Mouse (Mus musculus): Measurements from ENCODE around the gene Asic3. TPM values are rescaled to one million over a fixed set of nuclear protein-coding genes. Genes with fewer than 3 reads are reported as not detected.

Gene Asic3
- polyA plus RNA-seq, 1 experiment from 2014 or later = 0.14 TPM

DNA sequence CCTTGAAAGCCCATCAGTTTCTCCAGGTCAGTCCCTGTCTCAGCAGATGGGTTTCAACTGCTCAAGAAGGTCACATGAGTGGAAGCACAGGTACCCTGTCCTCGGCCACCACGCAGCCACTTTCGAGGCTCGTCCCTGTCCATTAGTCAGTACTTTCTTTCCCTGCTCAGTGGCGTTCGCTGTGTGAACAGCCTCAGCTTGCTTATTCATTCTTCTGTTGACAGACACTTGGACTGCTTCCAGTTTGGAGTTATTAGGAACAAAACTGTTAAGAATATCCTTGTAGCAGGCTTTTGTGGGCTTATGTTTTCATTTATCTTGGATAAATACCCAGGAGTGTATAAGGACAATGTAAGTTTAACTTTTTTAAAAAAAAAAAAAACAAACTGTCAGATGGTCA is 39.0 kb upstream of the Asic3 start:
- H3K36me3 ChIP-seq (ENCODE audit: control insufficient read depth, insufficient read depth) = no peaks in the 10 kb centered on the region
- ATAC-seq = peak; percentile 56

DNA sequence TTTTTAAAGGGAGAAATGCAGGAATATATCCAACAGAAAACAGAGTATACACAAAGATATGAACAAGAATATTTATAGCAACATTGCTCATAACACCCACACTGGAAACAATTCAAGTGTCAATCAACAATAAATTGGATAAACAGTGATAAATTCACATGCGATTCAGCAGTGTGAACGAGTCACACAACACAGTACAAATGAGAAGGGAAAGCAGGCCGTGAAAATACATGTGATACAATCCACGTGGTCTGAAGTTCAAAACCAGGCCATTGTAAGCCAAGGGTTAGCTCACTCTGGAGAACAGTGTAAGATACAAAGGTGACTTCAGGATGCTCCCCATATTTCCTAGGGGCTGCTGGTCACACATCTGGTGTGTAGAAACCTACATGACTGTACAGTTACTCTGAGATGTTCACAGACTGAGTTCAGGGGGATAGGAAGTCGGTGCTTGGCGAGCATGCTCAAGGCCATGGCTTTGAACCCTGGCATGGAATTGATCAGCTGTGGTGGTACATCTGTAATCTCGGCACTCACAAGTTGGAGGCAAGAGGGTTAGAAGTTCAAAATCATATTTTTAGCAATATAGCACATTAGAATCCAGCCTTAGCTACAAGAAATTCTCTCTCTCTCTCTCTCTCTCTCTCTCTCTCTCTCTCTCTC is 38.4 kb upstream of the Asic3 start:
- Histone ChIP-seq H3K27ac (ENCODE audit: low read length) (no peak overlapping the region), H3K9ac (replicated peaks; ENCODE audit: low read depth, low read length) (no peak overlapping the region), H3K27me3 (replicated peaks; ENCODE audit: control insufficient read depth, insufficient read depth, low read length) (no peaks in the 10 kb centered on the region), H3K4me2 (ENCODE audit: low read length) (no peak overlapping the region), H3K4me1 (replicated peaks; ENCODE audit: control insufficient read depth, insufficient read depth, low read length) (peaks cover 11% of the 10 kb centered on the region), H3K36me3 (ENCODE audit: control insufficient read depth, insufficient read depth) (no peaks in the 10 kb centered on the region), H3K4me3 (replicated peaks; ENCODE audit: low read length) (no peak overlapping the region), H3K9me3 (ENCODE audit: control insufficient read depth, low read length) (no peaks in the 10 kb centered on the region)
- ATAC-seq = 0 out of 2 replicates have a peak, but pooled peaks have one; percentile 24
- 54% methylated on average over 7 of the region's 7 CpGs for WGBS

More for the DNA sequence above, 39.0 kb upstream of the Asic3 start:
- Histone ChIP-seq H3K4me2 (ENCODE audit: low read length) (no peak overlapping the region), H3K4me1 (replicated peaks; ENCODE audit: control insufficient read depth, insufficient read depth, low read length) (peaks cover 11% of the 10 kb centered on the region), H3K27ac (ENCODE audit: low read length) (no peak overlapping the region), H3K27me3 (replicated peaks; ENCODE audit: control insufficient read depth, insufficient read depth, low read length) (no peaks in the 10 kb centered on the region), H3K9me3 (ENCODE audit: control insufficient read depth, low read length) (no peaks in the 10 kb centered on the region), H3K4me3 (replicated peaks; ENCODE audit: low read length) (no peak overlapping the region), H3K9ac (replicated peaks; ENCODE audit: low read depth, low read length) (no peak overlapping the region)
- 13% methylated on average over 6 of the region's 6 CpGs for WGBS

DNA sequence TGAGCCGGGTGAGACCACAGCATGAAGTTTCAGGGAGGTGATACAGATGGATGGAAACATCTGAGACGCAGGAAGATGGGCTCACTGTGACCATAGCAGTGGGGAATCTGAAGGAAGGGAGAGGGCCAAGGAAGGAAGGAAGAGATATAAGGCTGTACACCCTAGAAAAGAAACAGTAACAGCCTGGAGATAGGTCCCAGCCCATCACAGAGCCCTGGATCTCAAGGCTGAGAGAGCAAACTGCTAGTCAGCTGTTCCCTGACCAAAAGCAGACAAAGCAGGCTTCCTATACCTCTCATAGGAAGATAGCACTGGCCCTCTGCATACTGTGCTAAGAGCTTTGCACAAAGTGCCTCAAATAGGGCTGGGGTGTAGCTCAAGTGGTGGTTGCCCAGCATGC is 34.5 kb upstream of the Asic3 start:
- Histone ChIP-seq H3K36me3 (ENCODE audit: control insufficient read depth, insufficient read depth) (no peaks in the 10 kb centered on the region), H3K4me3 (replicated peaks; ENCODE audit: low read length) (no peak overlapping the region), H3K27ac (ENCODE audit: low read length) (no peak overlapping the region), H3K9ac (replicated peaks; ENCODE audit: low read depth, low read length) (no peak overlapping the region), H3K27me3 (replicated peaks; ENCODE audit: control insufficient read depth, insufficient read depth, low read length) (no peaks in the 10 kb centered on the region), H3K4me2 (ENCODE audit: low read length) (no peak overlapping the region), H3K4me1 (replicated peaks; ENCODE audit: control insufficient read depth, insufficient read depth, low read length) (peaks cover 18% of the 10 kb centered on the region), H3K9me3 (ENCODE audit: control insufficient read depth, low read length) (no peaks in the 10 kb centered on the region)
- whole genome bisulfite sequencing = 68% methylated on average over 2 of the region's 2 CpGs
- no peak for ATAC-seq

DNA sequence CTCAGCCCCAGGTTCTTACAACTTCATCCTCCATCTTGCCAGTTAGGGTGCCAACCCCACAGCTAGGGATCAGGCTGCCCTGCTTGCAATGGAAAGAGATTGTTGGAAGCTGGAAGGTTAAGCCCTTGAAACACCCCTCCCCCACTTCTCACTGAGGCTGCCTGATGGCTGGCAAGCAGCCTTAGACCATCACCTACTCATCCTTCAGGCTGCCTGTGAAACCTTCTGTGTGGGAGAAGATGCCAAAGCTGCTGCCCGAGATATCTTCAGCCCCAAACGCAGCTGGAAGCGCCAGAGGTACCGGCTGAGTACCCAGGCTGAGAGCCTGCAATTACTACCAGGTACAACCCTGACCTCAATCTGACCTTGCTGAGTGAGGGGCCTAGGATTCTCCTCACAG is 33.7 kb upstream of the Asic3 start:
- H3K27me3 ChIP-seq (replicated peaks; ENCODE audit: control insufficient read depth, insufficient read depth, low read length) = no peaks in the 10 kb centered on the region
- H3K9me3 ChIP-seq (ENCODE audit: control insufficient read depth, low read length) = no peaks in the 10 kb centered on the region
- no peak for ATAC-seq

DNA sequence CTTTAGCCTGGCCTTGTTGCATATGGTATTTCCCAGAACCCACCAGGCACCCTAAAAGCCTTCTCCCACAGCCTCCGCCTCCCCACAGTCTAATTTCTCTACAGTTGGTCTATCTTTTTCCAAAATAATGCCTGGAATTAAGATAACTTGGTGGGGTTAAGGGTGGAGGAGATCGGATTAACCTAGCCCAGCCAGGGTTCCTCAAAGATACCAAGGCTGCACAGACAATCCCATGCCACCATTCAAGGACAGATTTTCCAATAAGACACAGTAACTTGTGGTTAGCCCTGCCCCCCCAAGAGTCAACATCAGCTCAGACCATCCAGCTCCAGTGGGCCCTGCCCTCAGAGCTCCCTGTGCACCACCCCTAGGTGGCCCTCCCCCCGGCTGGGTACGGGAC is 32.7 kb upstream of the Asic3 start:
- H3K36me3 ChIP-seq (ENCODE audit: control insufficient read depth, insufficient read depth) = no peaks in the 10 kb centered on the region
- peaks cover 17% of the 10 kb centered on the region for H3K4me1 ChIP-seq (replicated peaks; ENCODE audit: control insufficient read depth, insufficient read depth, low read length)
- H3K9ac ChIP-seq (replicated peaks; ENCODE audit: low read depth, low read length) = no peak overlapping the region
- H3K4me3 ChIP-seq (replicated peaks; ENCODE audit: low read length) = no peak overlapping the region
- ATAC-seq = no peak
- H3K4me2 ChIP-seq (ENCODE audit: low read length) = no peak overlapping the region
- H3K27ac ChIP-seq (ENCODE audit: low read length) = no peak overlapping the region
- H3K27me3 ChIP-seq (replicated peaks; ENCODE audit: control insufficient read depth, insufficient read depth, low read length) = peaks cover 3% of the 10 kb centered on the region
- 92% methylated on average over 4 of the region's 4 CpGs for WGBS
- no peaks in the 10 kb centered on the region for H3K9me3 ChIP-seq (ENCODE audit: control insufficient read depth, low read length)

More for the DNA sequence above, 33.7 kb upstream of the Asic3 start:
- 78% methylated on average over 4 of the region's 4 CpGs for WGBS
- Histone ChIP-seq H3K4me1 (replicated peaks; ENCODE audit: control insufficient read depth, insufficient read depth, low read length) (peaks cover 20% of the 10 kb centered on the region), H3K4me2 (ENCODE audit: low read length) (no peak overlapping the region), H3K27ac (ENCODE audit: low read length) (no peak overlapping the region), H3K9ac (replicated peaks; ENCODE audit: low read depth, low read length) (no peak overlapping the region), H3K4me3 (replicated peaks; ENCODE audit: low read length) (no peak overlapping the region), H3K36me3 (ENCODE audit: control insufficient read depth, insufficient read depth) (no peaks in the 10 kb centered on the region)

GRCm38 (mm10) chr5:24381486-24381885 is 31.7 kb upstream of the Asic3 start:
- ATAC-seq = no peak
- H3K36me3 ChIP-seq (ENCODE audit: control insufficient read depth, insufficient read depth) = no peaks in the 10 kb centered on the region
- H3K4me1 ChIP-seq (replicated peaks; ENCODE audit: control insufficient read depth, insufficient read depth, low read length) = peaks cover 17% of the 10 kb centered on the region
- no peak overlapping the region for H3K4me2 ChIP-seq (ENCODE audit: low read length)
- peaks cover 10% of the 10 kb centered on the region for H3K27me3 ChIP-seq (replicated peaks; ENCODE audit: control insufficient read depth, insufficient read depth, low read length)
- H3K9me3 ChIP-seq (ENCODE audit: control insufficient read depth, low read length) = no peaks in the 10 kb centered on the region
- 87% methylated on average over 6 of the region's 6 CpGs for WGBS
- H3K9ac ChIP-seq (replicated peaks; ENCODE audit: low read depth, low read length) = no peak overlapping the region
- no peak overlapping the region for H3K27ac ChIP-seq (ENCODE audit: low read length)
- H3K4me3 ChIP-seq (replicated peaks; ENCODE audit: low read length) = no peak overlapping the region

GRCm38 (mm10) chr5:24381988-24382387 is 31.2 kb upstream of the Asic3 start:
- H3K4me3 ChIP-seq (replicated peaks; ENCODE audit: low read length) = no peak overlapping the region

GRCm38 (mm10) chr5:24383026-24383859 is 29.9 kb upstream of the Asic3 start:
- WGBS = under 1% methylated on average over 34 of the region's 34 CpGs
- Histone ChIP-seq H3K4me2 (ENCODE audit: low read length) (peak overlapping the region; percentile 79), H3K9me3 (ENCODE audit: control insufficient read depth, low read length) (no peaks in the 10 kb centered on the region), H3K27me3 (replicated peaks; ENCODE audit: control insufficient read depth, insufficient read depth, low read length) (peaks cover 25% of the 10 kb centered on the region), H3K4me3 (replicated peaks; ENCODE audit: low read length) (peak overlapping the region; percentile 66), H3K9ac (replicated peaks; ENCODE audit: low read depth, low read length) (peak overlapping the region; percentile 75), H3K4me1 (replicated peaks; ENCODE audit: control insufficient read depth, insufficient read depth, low read length) (peaks cover 31% of the 10 kb centered on the region), H3K27ac (ENCODE audit: low read length) (peak overlapping the region; percentile 53), H3K36me3 (ENCODE audit: control insufficient read depth, insufficient read depth) (no peaks in the 10 kb centered on the region)
- peak; percentile 80 for ATAC-seq

More at GRCm38 (mm10) chr5:24381988-24382387, 31.2 kb upstream of the Asic3 start:
- H3K9me3 ChIP-seq (ENCODE audit: control insufficient read depth, low read length) = no peaks in the 10 kb centered on the region
- ATAC-seq = no peak
- peaks cover 15% of the 10 kb centered on the region for H3K27me3 ChIP-seq (replicated peaks; ENCODE audit: control insufficient read depth, insufficient read depth, low read length)
- WGBS = 52% methylated on average over 2 of the region's 2 CpGs
- no peak overlapping the region for H3K27ac ChIP-seq (ENCODE audit: low read length)
- no peak overlapping the region for H3K9ac ChIP-seq (replicated peaks; ENCODE audit: low read depth, low read length)
- H3K4me2 ChIP-seq (ENCODE audit: low read length) = no peak overlapping the region
- H3K4me1 ChIP-seq (replicated peaks; ENCODE audit: control insufficient read depth, insufficient read depth, low read length) = peaks cover 19% of the 10 kb centered on the region
- no peaks in the 10 kb centered on the region for H3K36me3 ChIP-seq (ENCODE audit: control insufficient read depth, insufficient read depth)

DNA sequence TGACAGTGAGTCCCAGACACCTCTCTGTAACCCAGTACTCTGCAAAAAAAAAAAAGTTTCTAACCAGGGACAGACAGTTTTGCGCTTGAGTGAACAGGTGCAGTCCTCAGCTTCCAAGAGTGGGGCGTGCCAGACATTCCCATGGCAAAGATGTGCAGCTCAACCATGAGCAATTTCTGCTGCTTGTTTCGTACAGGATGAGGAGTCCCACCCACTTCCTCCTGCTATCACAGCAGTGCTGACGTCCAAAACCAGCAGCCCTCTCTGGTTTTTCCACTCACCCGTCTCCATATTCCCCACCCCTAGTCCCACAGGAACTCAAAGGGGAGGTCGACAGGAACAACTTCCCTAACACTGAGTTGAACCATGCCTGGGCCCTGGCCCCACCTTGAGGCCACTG is 28.8 kb upstream of the Asic3 start:
- Histone ChIP-seq H3K4me2 (ENCODE audit: low read length) (no peak overlapping the region; the same call in 1 of the 2 replicates), H3K27ac (ENCODE audit: low read length) (no peak overlapping the region), H3K4me3 (replicated peaks; ENCODE audit: low read length) (no peak overlapping the region), H3K9me3 (ENCODE audit: control insufficient read depth, low read length) (no peaks in the 10 kb centered on the region), H3K27me3 (replicated peaks; ENCODE audit: control insufficient read depth, insufficient read depth, low read length) (peaks cover 34% of the 10 kb centered on the region), H3K36me3 (ENCODE audit: control insufficient read depth, insufficient read depth) (no peaks in the 10 kb centered on the region), H3K9ac (replicated peaks; ENCODE audit: low read depth, low read length) (no peak overlapping the region), H3K4me1 (replicated peaks; ENCODE audit: control insufficient read depth, insufficient read depth, low read length) (peaks cover 33% of the 10 kb centered on the region)
- 61% methylated on average over 6 of the region's 6 CpGs for WGBS
- ATAC-seq = no peak
